Mouse (Mus musculus): ENCODE measurements around the gene Dhx38. TPM values are rescaled to one million over a fixed set of nuclear protein-coding genes. Genes with fewer than 3 reads are reported as not detected.

The Dhx38 gene
- polyA plus RNA-seq (2015; fragmentation: Nextera tagmentation; extraction: Ambion mirVana) = 9.6 and 9.9 TPM in 2 replicates

DNA sequence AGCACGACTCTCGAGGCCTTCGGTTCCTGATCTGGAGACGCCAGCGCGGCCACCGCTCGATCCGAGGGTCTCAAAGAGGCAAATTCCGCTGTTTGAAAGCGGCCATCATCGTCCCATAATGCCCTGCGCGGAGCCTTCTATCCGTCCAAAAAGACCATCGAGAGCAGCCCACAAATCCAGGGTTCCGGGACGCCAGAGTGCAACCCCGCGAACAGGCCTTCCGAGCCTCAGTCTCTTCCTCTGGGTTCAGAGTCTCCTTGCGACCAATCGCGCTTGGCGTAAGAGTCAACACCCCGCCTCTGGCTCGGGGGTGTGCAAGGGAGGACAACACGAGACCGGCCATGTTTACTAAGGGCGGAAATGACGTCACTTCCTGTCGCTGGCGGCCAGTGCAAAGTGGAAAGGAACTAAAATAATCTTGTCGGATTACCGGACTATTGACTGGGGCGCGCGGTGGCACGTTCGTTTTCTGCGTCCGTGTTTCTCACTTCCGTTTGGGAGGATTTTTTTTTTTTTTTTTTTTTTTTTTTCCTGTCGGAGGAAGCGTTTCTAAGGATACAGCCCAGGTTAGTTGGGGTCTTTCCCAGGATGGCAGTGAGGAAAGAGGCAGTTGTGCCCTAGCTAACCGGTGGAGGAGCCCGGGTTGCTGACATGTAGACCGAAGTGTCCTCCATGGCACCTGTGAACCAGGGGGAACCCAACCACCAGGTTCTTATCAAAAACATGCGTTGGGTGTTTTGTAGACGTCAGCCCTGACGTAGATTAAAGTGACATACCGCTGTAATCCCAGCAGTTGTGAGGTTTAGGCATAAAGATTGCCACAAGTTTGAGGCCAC, at the start of gene Dhx38, which contains the start of gene Txnl4b:
Gene Dhx38 (minus strand): TSS at position 364 of the 836 bp plus-strand sequence.
Gene Txnl4b (plus strand): TSS at position 395 of the 836 bp plus-strand sequence.

DNA sequence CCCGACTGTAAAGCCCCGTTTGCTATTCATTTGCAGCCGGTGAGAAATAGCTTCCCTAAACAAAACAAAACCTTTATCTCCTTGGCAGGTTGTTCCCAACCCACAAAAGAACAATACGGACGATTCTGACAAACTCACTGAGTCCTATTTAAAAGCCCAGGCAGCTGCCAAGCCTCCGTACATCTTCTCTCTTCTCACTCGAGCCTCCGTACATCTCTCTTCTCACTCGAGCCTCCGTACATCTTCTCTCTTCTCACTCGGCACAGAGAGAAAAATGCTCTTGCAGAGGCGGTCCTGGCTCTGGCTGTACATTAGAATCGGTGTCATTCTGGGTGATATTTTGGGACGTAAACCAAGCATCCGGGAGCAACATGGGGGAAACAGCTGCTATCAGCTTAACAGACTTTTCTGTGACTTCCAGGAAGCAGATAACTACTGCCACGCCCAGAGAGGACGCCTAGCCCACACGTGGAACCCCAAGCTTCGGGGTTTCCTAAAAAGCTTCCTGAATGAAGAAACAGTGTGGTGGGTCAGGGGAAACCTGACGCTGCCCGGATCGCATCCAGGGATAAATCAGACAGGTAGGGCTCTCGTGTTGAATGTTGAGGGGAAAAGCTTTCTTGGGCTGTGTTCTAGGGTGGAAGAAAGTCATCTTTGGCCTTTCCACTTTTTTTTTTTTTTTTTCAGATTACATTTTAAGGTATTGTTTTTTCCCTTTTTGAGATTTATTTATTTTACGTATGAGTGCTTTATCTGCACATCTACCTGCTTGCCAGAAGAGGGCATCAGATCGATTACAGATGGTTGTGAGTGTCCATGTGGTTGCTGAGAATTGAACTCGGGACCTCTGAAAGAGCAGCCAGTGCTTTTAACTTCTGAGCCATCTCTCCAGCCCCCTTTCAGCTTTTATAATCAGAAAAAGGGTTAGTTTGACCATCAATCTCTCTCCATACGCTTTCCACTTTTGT, 48.9 kb upstream of the Dhx38 start, which contains the start of gene Pkd1l3:
Gene Pkd1l3 (plus strand): TSS at position 275 of the 968 bp plus-strand sequence.

DNA sequence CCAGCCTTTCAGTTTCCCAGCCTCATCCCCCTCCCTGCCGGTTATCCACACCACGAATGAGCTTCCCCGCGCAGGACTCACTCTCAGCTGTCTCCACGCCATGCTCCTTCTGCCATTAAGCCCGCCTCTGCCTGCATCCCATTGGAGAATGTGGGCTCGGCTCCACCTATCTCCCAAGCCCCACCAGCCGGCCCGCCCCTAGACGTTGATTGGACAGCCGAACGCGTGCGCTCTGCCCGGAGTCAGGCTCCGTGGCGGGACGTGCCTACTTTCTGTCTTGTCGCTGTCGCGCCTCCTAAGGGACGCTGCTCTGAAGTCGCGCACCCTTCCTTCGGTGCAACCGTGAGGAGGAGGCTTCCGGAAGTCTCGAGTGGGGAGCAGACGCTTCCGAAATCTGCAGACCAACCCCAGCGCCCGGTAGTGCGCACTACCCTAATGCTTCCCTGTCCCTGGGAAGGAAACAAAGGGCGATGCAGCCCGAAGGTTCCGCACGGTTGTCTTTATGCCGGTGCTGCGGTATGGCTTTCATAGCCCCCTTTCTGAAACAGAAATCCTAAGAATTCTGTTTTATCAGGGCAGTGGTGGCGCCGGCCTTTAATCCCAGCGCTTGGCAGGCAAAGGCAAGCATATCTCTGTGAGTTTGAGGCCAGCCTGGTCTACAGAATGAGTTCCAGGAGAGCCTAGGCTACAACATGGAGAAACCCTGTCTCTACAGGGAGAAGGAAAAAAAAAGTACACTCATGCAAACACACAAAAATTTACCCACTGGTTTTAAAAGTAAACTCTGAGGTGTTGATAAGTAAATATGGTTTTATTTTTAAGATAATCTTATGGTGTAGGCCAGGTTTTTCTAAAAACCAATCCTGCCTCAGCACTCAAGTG, 42.9 kb upstream of the Dhx38 start, which contains the start of gene Dhodh:
Gene Dhodh (minus strand): TSS at position 403 of the 882 bp plus-strand sequence.

DNA sequence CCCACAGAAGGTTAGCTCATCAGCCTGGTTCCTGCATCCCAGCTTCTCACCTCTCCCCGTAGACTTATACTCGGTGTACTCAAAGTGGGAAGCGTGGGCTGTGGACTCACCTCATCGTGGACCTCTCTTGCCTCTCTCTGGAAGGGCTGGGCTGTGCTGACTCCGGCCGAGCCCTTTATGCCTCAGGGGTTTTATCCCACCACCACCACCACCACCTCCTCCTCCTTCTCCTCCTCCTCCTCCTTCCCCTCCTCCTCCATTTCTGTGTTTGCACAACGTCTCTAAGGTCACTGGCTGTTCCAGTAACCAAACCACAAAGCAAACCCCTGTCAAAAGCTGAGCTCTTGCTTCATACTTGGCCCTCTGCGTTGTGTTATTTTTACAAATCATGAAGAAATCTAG, 13.2 kb upstream of the Dhx38 start, which contains the start of gene Hp:
Gene Hp (minus strand): TSS at position 273 of the 402 bp plus-strand sequence.

Other genes starting within 250 kb of the Dhx38 start
- gene Pmfbp1, start 71.8 kb downstream of the Dhx38 start, polyA plus RNA-seq (2015; fragmentation: Nextera tagmentation; extraction: Ambion mirVana) = 0.72 and 0.75 TPM in 2 replicates
- gene Txnl4b, start within 50 bp of the Dhx38 start, polyA plus RNA-seq (2015; fragmentation: Nextera tagmentation; extraction: Ambion mirVana) = 32.2 and 32.4 TPM in 2 replicates
- gene Hp, start 13.3 kb upstream of the Dhx38 start, polyA plus RNA-seq (2015; fragmentation: Nextera tagmentation; extraction: Ambion mirVana) = 0.68 and 1.5 TPM in 2 replicates
- gene Dhodh, start 42.8 kb upstream of the Dhx38 start, polyA plus RNA-seq (2015; fragmentation: Nextera tagmentation; extraction: Ambion mirVana) = 26.2 and 28.4 TPM in 2 replicates
- gene Pkd1l3, start 48.7 kb upstream of the Dhx38 start, polyA plus RNA-seq (2015; fragmentation: Nextera tagmentation; extraction: Ambion mirVana) = 0.04 and 0.09 TPM in 2 replicates
- gene Ist1, start 127.4 kb upstream of the Dhx38 start, polyA plus RNA-seq (2015; fragmentation: Nextera tagmentation; extraction: Ambion mirVana) = 94.0 and 96.8 TPM in 2 replicates
- gene Zfp821, start 139.7 kb upstream of the Dhx38 start, polyA plus RNA-seq (2015; fragmentation: Nextera tagmentation; extraction: Ambion mirVana) = 44.2 and 46.4 TPM in 2 replicates
- gene Atxn1l, start 171.9 kb upstream of the Dhx38 start, polyA plus RNA-seq (2015; fragmentation: Nextera tagmentation; extraction: Ambion mirVana) = 2.3 and 2.7 TPM in 2 replicates
- gene Ap1g1, start 212.7 kb upstream of the Dhx38 start, polyA plus RNA-seq (2015; fragmentation: Nextera tagmentation; extraction: Ambion mirVana) = 31.9 and 32.2 TPM in 2 replicates